Mouse (Mus musculus) liver (tissue): ENCODE results near the gene Mtmr11.

ENCODE experiments used
- DNase-seq: peaks from one replicate; pipeline ENCODE4 v3.0.0-alpha.2; 2020; ENCODE audit warnings: mixed read lengths

The Mtmr11 gene

DNA sequence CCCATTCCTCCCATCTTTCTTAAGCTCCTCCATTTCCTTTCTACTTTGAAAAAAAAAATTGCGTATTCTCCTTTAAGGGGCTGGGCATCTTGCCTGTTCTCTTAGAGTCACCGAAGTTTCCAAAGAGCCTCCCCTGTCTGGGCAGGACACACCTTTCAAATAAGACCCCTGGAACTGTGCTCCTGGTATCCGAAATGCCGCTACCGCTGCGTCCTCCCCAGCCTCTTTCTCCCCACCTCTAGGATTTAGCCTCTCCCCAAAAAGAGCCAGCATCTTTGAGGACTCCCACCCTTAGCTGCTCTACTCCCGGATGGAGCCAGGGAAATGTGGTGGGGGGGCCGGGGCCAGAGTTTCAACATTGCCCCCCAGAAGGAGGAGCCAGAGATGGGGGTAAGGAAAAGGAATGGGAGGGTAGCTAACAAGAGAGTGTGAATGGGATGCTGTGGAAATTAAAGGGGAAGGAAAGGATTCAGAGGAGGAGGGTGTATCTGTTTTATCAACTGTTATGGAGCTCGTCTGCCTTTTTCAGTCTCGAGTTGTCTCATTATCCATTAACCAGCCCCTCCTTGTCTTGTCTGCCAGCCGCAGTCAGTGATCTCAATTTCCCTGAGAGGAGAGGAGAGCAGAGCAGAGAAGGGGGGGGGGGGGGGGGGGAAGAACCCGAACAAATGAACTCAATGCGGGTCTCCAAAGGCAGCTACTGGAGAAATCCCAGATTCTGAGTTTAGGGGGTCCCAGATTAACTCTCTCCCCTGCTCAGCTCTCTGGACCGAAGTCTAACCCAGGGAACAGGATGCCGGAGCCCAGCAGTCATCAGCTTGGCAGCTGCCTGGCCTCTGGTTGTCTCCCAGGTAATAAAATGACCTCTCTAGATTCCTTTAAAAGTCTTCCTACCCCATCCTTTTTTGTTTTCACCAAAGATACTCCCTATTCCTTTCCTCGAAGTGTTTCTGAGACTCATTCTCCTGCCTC is at the start of gene Mtmr11:
Mtmr11 (plus strand) TSS at position 136 of the 972 bp plus-strand sequence.
- DNase-seq, result no peak

- no peak for DNase-seq
Measured at GRCm38 (mm10) chr3:96113251-96113650, 48.6 kb upstream of the Mtmr11 start.

GRCm38 (mm10) chr3:96118142-96118541 is 43.7 kb upstream of the Mtmr11 start:
- DNase-seq, result no peak

GRCm38 (mm10) chr3:96118702-96119101 is 43.1 kb upstream of the Mtmr11 start:
- no peak for DNase-seq

DNA sequence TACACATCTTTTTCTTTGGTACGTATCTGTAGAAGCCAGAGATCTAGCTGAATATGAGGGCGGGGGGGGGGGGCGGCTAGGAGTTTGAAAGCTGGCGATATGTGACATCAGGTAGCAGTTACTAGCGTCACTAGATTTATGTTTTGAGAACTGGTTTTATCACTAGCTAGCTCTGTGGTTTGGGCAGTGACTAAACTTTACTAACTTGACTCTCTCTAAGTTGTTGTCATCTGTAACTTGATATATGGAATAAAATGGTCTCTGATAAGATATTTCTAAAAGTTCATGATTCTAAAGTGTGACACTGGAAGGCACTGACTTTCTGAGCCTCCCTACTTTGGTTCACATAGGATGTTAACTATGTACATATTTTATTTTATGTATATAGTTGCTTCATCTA is 37.6 kb upstream of the Mtmr11 start:
- DNase-seq, result no peak

DNA sequence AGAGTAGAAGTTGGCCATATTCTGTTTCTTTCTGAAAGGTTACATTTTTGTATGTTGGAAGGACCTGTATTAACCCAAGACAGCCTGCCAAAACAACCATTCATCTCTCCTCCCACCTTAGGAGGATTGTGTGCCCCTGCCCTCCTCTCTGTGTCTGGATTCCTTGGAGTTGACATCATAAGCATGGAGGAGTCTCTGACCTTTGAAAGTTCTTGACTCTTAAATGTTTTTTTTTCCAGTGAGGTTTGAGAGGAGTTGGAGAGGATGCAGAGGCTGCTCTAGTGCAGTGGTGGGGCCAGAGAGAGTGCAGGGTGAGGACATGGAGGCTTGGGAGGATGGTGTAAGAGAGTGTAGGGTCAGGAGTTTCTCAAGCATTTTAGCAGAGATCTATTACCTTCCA is 33.7 kb upstream of the Mtmr11 start:
- DNase-seq, result no peak

- DNase-seq, result no peak
Measured at GRCm38 (mm10) chr3:96132478-96132877, 29.3 kb upstream of the Mtmr11 start.

GRCm38 (mm10) chr3:96133327-96133905 is 28.4 kb upstream of the Mtmr11 start:
- DNase-seq, result no peak

- DNase-seq, result no peak
Measured at GRCm38 (mm10) chr3:96135011-96135410, 26.8 kb upstream of the Mtmr11 start.

GRCm38 (mm10) chr3:96147950-96148349 is 13.9 kb upstream of the Mtmr11 start:
- DNase-seq, result no peak

- no peak for DNase-seq
Measured at GRCm38 (mm10) chr3:96151836-96152235, 10.0 kb upstream of the Mtmr11 start.

DNA sequence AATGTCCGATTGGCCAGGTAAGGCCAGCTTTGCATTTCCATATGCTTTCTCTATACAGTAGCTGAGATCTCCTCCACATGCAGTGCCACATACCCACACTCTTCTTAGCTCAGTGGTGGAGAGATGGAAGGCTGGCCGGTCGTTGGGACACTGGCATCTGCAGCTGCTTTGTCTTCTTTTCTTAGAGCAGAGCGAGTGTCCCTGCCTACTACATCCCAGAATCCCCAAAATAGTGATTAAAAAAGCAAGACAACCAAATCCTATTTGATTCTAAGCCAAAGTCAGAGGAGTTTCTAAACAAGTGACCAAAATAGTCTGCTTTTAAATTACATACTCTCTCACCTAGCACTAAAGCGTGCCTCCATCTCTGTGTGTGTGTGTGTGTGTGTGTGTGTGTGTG is 9.2 kb upstream of the Mtmr11 start:
- DNase-seq, result no peak

DNA sequence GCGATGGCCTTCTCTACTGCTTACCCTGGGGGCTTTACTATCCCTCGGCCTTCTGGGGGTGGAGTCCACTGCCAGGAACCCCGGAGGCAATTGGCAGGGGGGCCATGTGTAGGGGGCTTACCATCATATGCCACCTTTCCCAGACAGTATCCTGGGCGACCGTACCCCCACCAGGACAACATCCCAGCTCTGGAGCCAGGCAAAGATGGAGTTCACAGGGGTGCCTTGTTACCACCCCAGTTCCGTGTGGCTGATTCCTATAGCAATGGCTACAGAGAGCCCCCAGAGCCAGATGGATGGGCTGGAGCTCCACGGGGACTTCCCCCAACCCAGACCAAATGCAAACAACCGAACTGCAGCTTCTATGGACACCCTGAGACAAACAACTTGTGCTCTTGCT is 6.3 kb upstream of the Mtmr11 start:
- no peak for DNase-seq

- no peak for DNase-seq
Measured at GRCm38 (mm10) chr3:96159820-96160219, 2.0 kb upstream of the Mtmr11 start.

GRCm38 (mm10) chr3:96160222-96160802 is 1.5 kb upstream of the Mtmr11 start:
- no peak for DNase-seq

DNA sequence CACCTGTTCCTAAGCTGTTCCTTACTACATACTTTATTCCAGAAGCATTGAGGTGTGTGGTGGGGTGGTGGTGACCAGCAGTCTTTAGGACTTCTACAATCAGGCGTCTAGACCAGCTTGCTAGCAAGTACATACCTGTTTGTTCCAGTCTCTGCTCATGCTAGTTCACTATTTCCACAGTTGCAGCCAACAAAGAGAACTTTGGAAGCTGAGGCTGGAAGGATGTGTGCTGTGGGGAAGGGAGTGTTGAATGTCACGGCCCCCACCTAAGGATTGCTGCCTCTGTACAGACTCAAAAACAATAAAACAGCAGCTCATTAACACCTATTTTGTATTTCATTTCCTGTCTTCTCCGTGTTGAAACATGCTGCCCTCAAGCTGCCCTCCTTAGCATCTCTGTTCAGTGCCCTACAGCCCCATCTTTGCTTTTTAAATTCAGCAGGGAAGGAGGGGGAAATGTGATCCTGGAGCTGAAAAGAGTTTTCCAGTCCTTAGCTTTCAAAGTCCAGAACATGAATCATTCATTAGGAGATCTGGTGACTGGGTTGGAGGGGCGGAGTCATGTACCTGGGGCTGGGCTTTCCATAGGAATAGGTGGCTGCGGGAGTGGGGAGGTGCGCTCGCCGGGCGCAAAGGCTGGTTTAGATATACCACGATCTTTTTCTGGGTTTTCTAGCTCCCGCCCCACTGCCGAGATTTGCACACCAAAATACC is 844 bp upstream of the Mtmr11 start:
- peak; percentile 68 for DNase-seq

GRCm38 (mm10) chr3:96163040-96163439 is 1.2 kb downstream of the Mtmr11 start:
- DNase-seq, result no peak

GRCm38 (mm10) chr3:96168466-96169158 is 6.8 kb downstream of the Mtmr11 start:
- DNase-seq, result no peak

GRCm38 (mm10) chr3:96170276-96170675 is 8.5 kb downstream of the Mtmr11 start:
- DNase-seq, result no peak

GRCm38 (mm10) chr3:96170976-96171545 is 9.3 kb downstream of the Mtmr11 start:
- DNase-seq, result no peak

GRCm38 (mm10) chr3:96171583-96172196 is 9.9 kb downstream of the Mtmr11 start:
- no peak for DNase-seq
